Mouse (Mus musculus) thymus, adult 2 months (tissue): Measurements from ENCODE around the gene Lad1.

ENCODE experiments used
- CTCF ChIP-seq: fragments of 200-500 bp; IDR thresholded peaks from 2 replicates; pipeline ENCODE4 v1.5.1; 2012; ENCODE audit warnings: mild to moderate bottlenecking, control low read depth, low read length, moderate library complexity, borderline replicate concordance; ENCODE audit not compliant: control insufficient read depth, poor library complexity, insufficient read depth; ENCODE audit errors: extremely low read depth
- POLR2A ChIP-seq: fragments of 200-500 bp; IDR thresholded peaks from 2 replicates; pipeline ENCODE4 v1.6.1; 2012; ENCODE audit warnings: mild to moderate bottlenecking, low read length, control low read depth, moderate library complexity; ENCODE audit not compliant: control insufficient read depth, poor library complexity, insufficient read depth; ENCODE audit errors: extremely low read depth

GRCm38 (mm10) chr1:135782816-135783215 lies 35.6 kb upstream of the Lad1 start:
- TF ChIP-seq CTCF (no peak), POLR2A (no peak)
